Mouse (Mus musculus): ENCODE data around the gene Rassf1. TPM values are rescaled to one million over a fixed set of nuclear protein-coding genes. Genes with fewer than 3 reads are reported as not detected.

Gene Rassf1
- polyA plus RNA-seq, 1 experiment from 2014 or later, result 47.7 TPM

- under 1% methylated on average over 48 of the region's 48 CpGs for WGBS
Observed at GRCm38 (mm10) chr9:107533791-107534407, 17.5 kb upstream of the Rassf1 start, which contains the start of gene Tmem115. Tmem115 (plus strand) TSS chr9:107533945.

GRCm38 (mm10) chr9:107534408-107535202, 16.8 kb upstream of the Rassf1 start:
- ATAC-seq (ENCODE audit: insufficient number of reproducible peaks, insufficient read depth, low FRiP score, low read depth), result no peak
- H3K9ac ChIP-seq (ENCODE audit: low read length), result peak overlapping the region; percentile 93
- WGBS, result under 1% methylated on average over 40 of the region's 40 CpGs

More at GRCm38 (mm10) chr9:107533791-107534407, 17.5 kb upstream of the Rassf1 start, which contains the start of gene Tmem115:
- ATAC-seq (ENCODE audit: insufficient number of reproducible peaks, insufficient read depth, low FRiP score, low read depth), result peak; percentile 96
- Histone ChIP-seq H3K9me3 (ENCODE audit: control insufficient read depth, low read length) (no peaks in the 10 kb centered on the region), H3K4me2 (ENCODE audit: low read length) (peak within 1 kb of the TSS; percentile 91), H3K36me3 (ENCODE audit: control insufficient read depth, insufficient read depth, low read length) (peaks cover 18% of the 10 kb centered on the region), H3K9ac (ENCODE audit: low read length) (peak within 1 kb of the TSS; percentile 93), H3K27me3 (ENCODE audit: control insufficient read depth, insufficient read depth, low read length) (no peaks in the 10 kb centered on the region), H3K4me1 (ENCODE audit: control insufficient read depth in 2 of 2, insufficient read depth in 2 of 2, low read length in 2 of 2) (peaks cover 22 to 29% of the 10 kb centered on the region in 2 experiments), H3K27ac (replicated peaks in 1 of 2; ENCODE audit: control insufficient read depth in 1 of 2, insufficient read depth in 1 of 2, low read depth in 2 of 2, low read length in 2 of 2) (peak within 1 kb of the TSS; percentile 83), H3K4me3 (ENCODE audit: control insufficient read depth in 1 of 2, insufficient read depth in 1 of 2, low read depth in 1 of 2, low read length in 2 of 2) (peak within 1 kb of the TSS; percentile 86 to 96)

GRCm38 (mm10) chr9:107538231-107538630, 13.1 kb upstream of the Rassf1 start:
- ATAC-seq (ENCODE audit: insufficient number of reproducible peaks, insufficient read depth, low FRiP score, low read depth), result no peak
- Histone ChIP-seq H3K27me3 (ENCODE audit: control insufficient read depth, insufficient read depth, low read length) (no peaks in the 10 kb centered on the region), H3K4me3 (ENCODE audit: control insufficient read depth in 1 of 2, insufficient read depth in 1 of 2, low read depth in 1 of 2, low read length in 2 of 2) (no peak overlapping the region), H3K4me1 (ENCODE audit: control insufficient read depth in 2 of 2, insufficient read depth in 2 of 2, low read length in 2 of 2) (peaks cover 32 to 46% of the 10 kb centered on the region in 2 experiments), H3K4me2 (ENCODE audit: low read length) (no peak overlapping the region), H3K27ac (replicated peaks in 1 of 2; ENCODE audit: control insufficient read depth in 1 of 2, insufficient read depth in 1 of 2, low read depth in 2 of 2, low read length in 2 of 2) (no peak overlapping the region), H3K9me3 (ENCODE audit: control insufficient read depth, low read length) (no peaks in the 10 kb centered on the region), H3K9ac (ENCODE audit: low read length) (no peak overlapping the region), H3K36me3 (ENCODE audit: control insufficient read depth, insufficient read depth, low read length) (peaks cover 31% of the 10 kb centered on the region)
- 90% methylated on average over 7 of the region's 7 CpGs for WGBS

More at GRCm38 (mm10) chr9:107534408-107535202, 16.8 kb upstream of the Rassf1 start:
- peak overlapping the region; percentile 91 for H3K4me2 ChIP-seq (ENCODE audit: low read length)
- no peaks in the 10 kb centered on the region for H3K27me3 ChIP-seq (ENCODE audit: control insufficient read depth, insufficient read depth, low read length)
- no peaks in the 10 kb centered on the region for H3K9me3 ChIP-seq (ENCODE audit: control insufficient read depth, low read length)
- peak overlapping the region; percentile 86 to 96 for H3K4me3 ChIP-seq (ENCODE audit: control insufficient read depth in 1 of 2, insufficient read depth in 1 of 2, low read depth in 1 of 2, low read length in 2 of 2)
- peaks cover 22 to 29% of the 10 kb centered on the region in 2 experiments for H3K4me1 ChIP-seq (ENCODE audit: control insufficient read depth in 2 of 2, insufficient read depth in 2 of 2, low read length in 2 of 2)
- H3K36me3 ChIP-seq (ENCODE audit: control insufficient read depth, insufficient read depth, low read length), result peaks cover 25% of the 10 kb centered on the region
- peak overlapping the region; percentile 83; a peak in 3 of 4 replicates for H3K27ac ChIP-seq (replicated peaks in 1 of 2; ENCODE audit: control insufficient read depth in 1 of 2, insufficient read depth in 1 of 2, low read depth in 2 of 2, low read length in 2 of 2)

DNA sequence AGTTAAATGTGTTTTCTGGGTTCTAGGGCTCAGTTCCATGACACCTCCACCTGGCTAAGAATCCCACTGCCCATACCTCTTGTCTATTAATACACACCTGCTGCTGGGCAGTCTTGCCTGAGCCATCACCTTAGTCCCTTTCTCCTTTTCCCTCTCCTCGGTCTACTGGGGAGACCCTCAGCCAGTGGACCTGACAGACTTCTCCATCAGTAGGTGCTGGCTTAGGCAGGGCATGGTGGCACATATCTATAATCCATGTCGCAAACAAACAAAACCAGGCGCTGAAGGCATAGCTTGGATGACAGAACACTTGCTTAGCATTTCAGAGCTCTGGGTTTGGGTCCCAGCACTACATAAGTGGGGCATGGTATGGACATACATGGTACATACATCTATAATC, 12.6 kb upstream of the Rassf1 start:
- Histone ChIP-seq H3K4me3 (ENCODE audit: control insufficient read depth in 1 of 2, insufficient read depth in 1 of 2, low read depth in 1 of 2, low read length in 2 of 2) (no peak overlapping the region), H3K4me2 (ENCODE audit: low read length) (no peak overlapping the region), H3K9me3 (ENCODE audit: control insufficient read depth, low read length) (no peaks in the 10 kb centered on the region), H3K27ac (replicated peaks in 1 of 2; ENCODE audit: control insufficient read depth in 1 of 2, insufficient read depth in 1 of 2, low read depth in 2 of 2, low read length in 2 of 2) (no peak overlapping the region), H3K36me3 (ENCODE audit: control insufficient read depth, insufficient read depth, low read length) (peaks cover 34% of the 10 kb centered on the region), H3K4me1 (ENCODE audit: control insufficient read depth in 2 of 2, insufficient read depth in 2 of 2, low read length in 2 of 2) (peaks cover 29 to 47% of the 10 kb centered on the region in 2 experiments), H3K27me3 (ENCODE audit: control insufficient read depth, insufficient read depth, low read length) (no peaks in the 10 kb centered on the region), H3K9ac (ENCODE audit: low read length) (no peak overlapping the region)
- ATAC-seq (ENCODE audit: insufficient number of reproducible peaks, insufficient read depth, low FRiP score, low read depth), result no peak
- 88% methylated on average over 3 of the region's 3 CpGs for WGBS

DNA sequence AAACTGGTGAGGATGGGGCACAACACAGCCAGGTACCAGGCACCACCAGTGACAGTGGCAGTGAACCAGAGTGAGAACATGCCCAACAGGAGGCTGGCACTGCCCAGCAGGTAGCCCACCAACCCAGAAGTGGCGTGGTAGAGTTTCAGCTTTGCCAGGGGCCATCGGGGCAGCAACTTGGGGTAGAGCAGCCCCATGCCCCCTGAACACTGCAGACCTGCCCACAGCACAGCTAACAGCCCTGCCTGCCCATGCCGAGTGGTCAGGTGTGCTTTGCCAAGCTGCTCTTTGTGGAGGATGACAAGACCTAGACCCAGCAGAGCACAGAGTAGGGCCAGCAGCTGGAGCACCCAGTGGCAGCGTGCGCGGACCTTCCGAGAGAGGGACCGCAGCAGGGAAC, 11.4 kb upstream of the Rassf1 start:
- Histone ChIP-seq H3K4me2 (ENCODE audit: low read length) (no peak overlapping the region), H3K36me3 (ENCODE audit: control insufficient read depth, insufficient read depth, low read length) (peaks cover 46% of the 10 kb centered on the region), H3K4me3 (ENCODE audit: control insufficient read depth in 1 of 2, insufficient read depth in 1 of 2, low read depth in 1 of 2, low read length in 2 of 2) (no peak overlapping the region), H3K4me1 (ENCODE audit: control insufficient read depth in 2 of 2, insufficient read depth in 2 of 2, low read length in 2 of 2) (peaks cover 29 to 42% of the 10 kb centered on the region in 2 experiments), H3K9ac (ENCODE audit: low read length) (no peak overlapping the region), H3K9me3 (ENCODE audit: control insufficient read depth, low read length) (no peaks in the 10 kb centered on the region), H3K27ac (replicated peaks in 1 of 2; ENCODE audit: control insufficient read depth in 1 of 2, insufficient read depth in 1 of 2, low read depth in 2 of 2, low read length in 2 of 2) (no peak overlapping the region), H3K27me3 (ENCODE audit: control insufficient read depth, insufficient read depth, low read length) (no peaks in the 10 kb centered on the region)
- no peak for ATAC-seq (ENCODE audit: insufficient number of reproducible peaks, insufficient read depth, low FRiP score, low read depth)
- WGBS, result 91% methylated on average over 8 of the region's 8 CpGs

DNA sequence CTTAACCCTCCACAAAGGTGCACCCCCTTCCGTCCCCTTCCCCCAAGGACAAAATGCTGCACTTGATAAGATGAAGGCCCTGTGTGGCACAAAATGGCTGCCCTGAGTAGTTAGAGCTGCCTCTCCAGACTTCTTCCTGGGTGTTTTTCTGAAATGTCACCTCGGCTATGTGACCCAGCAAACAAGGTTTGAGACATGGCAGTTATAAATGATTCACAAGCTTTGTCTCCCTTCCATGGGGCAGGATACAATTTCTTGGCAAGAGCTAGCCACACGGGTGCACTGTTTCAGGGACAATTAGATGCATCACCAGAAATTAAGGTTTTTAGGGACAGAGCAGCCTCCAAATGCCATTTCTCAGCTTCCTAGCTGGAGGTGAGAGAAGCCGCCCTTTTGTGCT, 10.9 kb upstream of the Rassf1 start:
- H3K27ac ChIP-seq (replicated peaks in 1 of 2; ENCODE audit: control insufficient read depth in 1 of 2, insufficient read depth in 1 of 2, low read depth in 2 of 2, low read length in 2 of 2), result no peak overlapping the region
- no peak overlapping the region for H3K9ac ChIP-seq (ENCODE audit: low read length)
- H3K36me3 ChIP-seq (ENCODE audit: control insufficient read depth, insufficient read depth, low read length), result peaks cover 51% of the 10 kb centered on the region
- H3K4me3 ChIP-seq (ENCODE audit: control insufficient read depth in 1 of 2, insufficient read depth in 1 of 2, low read depth in 1 of 2, low read length in 2 of 2), result no peak overlapping the region
- H3K4me1 ChIP-seq (ENCODE audit: control insufficient read depth in 2 of 2, insufficient read depth in 2 of 2, low read length in 2 of 2), result peaks cover 29 to 37% of the 10 kb centered on the region in 2 experiments
- H3K27me3 ChIP-seq (ENCODE audit: control insufficient read depth, insufficient read depth, low read length), result no peaks in the 10 kb centered on the region
- 67% methylated on average over 4 of the region's 4 CpGs for WGBS
- H3K4me2 ChIP-seq (ENCODE audit: low read length), result no peak overlapping the region
- no peaks in the 10 kb centered on the region for H3K9me3 ChIP-seq (ENCODE audit: control insufficient read depth, low read length)
- ATAC-seq (ENCODE audit: insufficient number of reproducible peaks, insufficient read depth, low FRiP score, low read depth), result no peak

- Histone ChIP-seq H3K9ac (ENCODE audit: low read length) (peak overlapping the region; percentile 73), H3K4me2 (ENCODE audit: low read length) (peak overlapping the region; percentile 94), H3K36me3 (ENCODE audit: control insufficient read depth, insufficient read depth, low read length) (peaks cover 54% of the 10 kb centered on the region), H3K27ac (replicated peaks in 1 of 2; ENCODE audit: control insufficient read depth in 1 of 2, insufficient read depth in 1 of 2, low read depth in 2 of 2, low read length in 2 of 2) (0 out of 4 replicates have a peak overlapping the region, but pooled peaks of 1 of the 2 experiments have one; percentile 9), H3K9me3 (ENCODE audit: control insufficient read depth, low read length) (no peaks in the 10 kb centered on the region), H3K27me3 (ENCODE audit: control insufficient read depth, insufficient read depth, low read length) (no peaks in the 10 kb centered on the region), H3K4me1 (ENCODE audit: control insufficient read depth in 2 of 2, insufficient read depth in 2 of 2, low read length in 2 of 2) (peaks cover 24 to 31% of the 10 kb centered on the region in 2 experiments), H3K4me3 (ENCODE audit: control insufficient read depth in 1 of 2, insufficient read depth in 1 of 2, low read depth in 1 of 2, low read length in 2 of 2) (peak overlapping the region; percentile 69 to 86; a peak in 3 of 4 replicates)
- no peak for ATAC-seq (ENCODE audit: insufficient number of reproducible peaks, insufficient read depth, low FRiP score, low read depth)
- WGBS, result 33% methylated on average over 10 of the region's 10 CpGs
Observed at GRCm38 (mm10) chr9:107541005-107541404, 10.3 kb upstream of the Rassf1 start.

Measured in heart, embryonic 14.5 days (tissue).